Mouse (Mus musculus): Measurements from ENCODE around the gene Rbfox3.

- TF ChIP-seq CTCF (IDR thresholded peaks at IDR 0.05; ENCODE audit: extremely low read depth, insufficient read length, insufficient replicate concordance, low read depth, low read length) (no peak), POLR2A (IDR thresholded peaks at IDR 0.05; ENCODE audit: low read depth, low read length) (no peak)
Observed at GRCm38 (mm10) chr11:118659305-118659704, 252.1 kb downstream of the Rbfox3 start.

Measured in small intestine, adult 2 months (tissue).